Mouse (Mus musculus) E14TG2a.4 (cell line): Measurements from ENCODE around the gene Mylk4.

Experiments used
- CTCF ChIP-seq: conservative IDR thresholded peaks from 2 replicates; pipeline ENCODE4 v1.5.1; 2014; ENCODE audit warnings: low read length
- NANOG ChIP-seq: IDR thresholded peaks from 2 replicates; pipeline ENCODE4 v1.6.1; 2014; ENCODE audit warnings: borderline replicate concordance, low read length, mixed read lengths

DNA sequence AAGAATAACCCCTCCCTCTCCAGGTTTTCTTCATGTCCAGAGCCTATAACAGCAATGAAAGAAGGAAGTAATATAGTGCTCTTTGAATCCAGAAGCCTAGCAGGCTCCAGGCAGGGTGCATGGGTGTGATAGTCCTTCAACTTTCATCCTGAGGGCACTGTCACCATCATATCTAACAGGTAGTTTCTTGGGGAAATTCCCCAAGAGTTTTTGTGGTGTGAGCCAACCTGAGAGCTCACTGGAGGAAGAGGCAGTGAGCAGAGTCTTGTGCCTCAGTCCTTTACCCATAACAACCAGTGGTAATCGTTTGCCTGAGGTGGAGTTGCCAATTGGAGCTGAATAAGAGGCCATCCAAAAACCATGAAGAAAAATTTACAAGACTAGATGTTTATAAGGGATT is 91.2 kb downstream of the Mylk4 start:
- TF ChIP-seq CTCF (no peak), NANOG (no peak)
